Mouse (Mus musculus) testis, adult 2 months (tissue): ENCODE results near the gene Per3.

Experiments used
- CTCF ChIP-seq: fragments of 200-500 bp; IDR thresholded peaks from 2 replicates; pipeline ENCODE4 v1.5.1; 2012; ENCODE audit warnings: low read depth, mild to moderate bottlenecking, inconsistent platforms, low read length, moderate library complexity; ENCODE audit not compliant: control insufficient read depth, insufficient read depth, insufficient replicate concordance
- POLR2A ChIP-seq: fragments of 200-500 bp; IDR thresholded peaks from 2 replicates; pipeline ENCODE4 v1.6.1; 2012; ENCODE audit warnings: low read depth, mild to moderate bottlenecking, inconsistent platforms, low read length, moderate library complexity; ENCODE audit not compliant: control insufficient read depth

GRCm38 (mm10) chr4:151051162-151051561, 6.7 kb upstream of the Per3 start:
- TF ChIP-seq POLR2A: no peak
- no peak for TF ChIP-seq CTCF
